Mouse (Mus musculus) intestine, embryonic 14.5 days (tissue): Measurements from ENCODE around the gene Pde1c. TPM values are rescaled to one million over a fixed set of nuclear protein-coding genes. Genes with fewer than 3 reads are reported as not detected.

Source experiments
- ATAC-seq: fragments of 200-750 bp; cut with Nextera tagmentation; replicated peaks from 2 replicates; pipeline ENCODE4 v1.8.0; 2017; ENCODE audit warnings: low read depth, moderate number of reproducible peaks, moderate TSS enrichment, moderate library complexity; ENCODE audit not compliant: low FRiP score, low TSS enrichment
- DNase-seq: peaks from one replicate; pipeline ENCODE4 v3.0.0-alpha.2; 2018; ENCODE audit warnings: low spot score
- H3K27ac ChIP-seq: fragments of 300-500 bp; sonication (generic); 2 replicates; pipeline ENCODE4 v1.5.1; 2014; ENCODE audit warnings: low read depth, mild to moderate bottlenecking, control low read depth
- H3K27me3 ChIP-seq: fragments of 300-500 bp; sonication (generic); replicated peaks from 2 replicates; pipeline ENCODE4 v1.6.1; 2014; ENCODE audit warnings: low read length, control low read depth; ENCODE audit not compliant: control insufficient read depth, insufficient read depth
- H3K36me3 ChIP-seq: fragments of 300-500 bp; sonication (generic); 2 replicates; pipeline ENCODE4 v1.6.1; 2014; ENCODE audit warnings: low read length, control low read depth; ENCODE audit not compliant: control insufficient read depth, insufficient read depth
- H3K4me1 ChIP-seq: fragments of 300-500 bp; sonication (generic); replicated peaks from 2 replicates; pipeline ENCODE4 v1.6.1; 2014; ENCODE audit warnings: low read length, control low read depth, mixed read lengths; ENCODE audit not compliant: control insufficient read depth, insufficient read depth
- H3K4me2 ChIP-seq: fragments of 300-500 bp; sonication (generic); 2 replicates; pipeline ENCODE4 v1.6.1; 2014; ENCODE audit warnings: low read length
- H3K4me3 ChIP-seq: fragments of 300-500 bp; sonication (generic); 2 replicates; pipeline ENCODE4 v1.5.1; 2014; ENCODE audit warnings: low read depth, low read length, control low read depth, mixed read lengths
- H3K9ac ChIP-seq: fragments of 300-500 bp; sonication (generic); 2 replicates; pipeline ENCODE4 v1.6.1; 2014; ENCODE audit warnings: mild to moderate bottlenecking, low read length
- H3K9me3 ChIP-seq: fragments of 300-500 bp; sonication (generic); 2 replicates; pipeline ENCODE4 v1.6.1; 2016; ENCODE audit warnings: low read length, control low read depth; ENCODE audit not compliant: control insufficient read depth
- WGBS: fragments of 180-500 bp; shearing (Covaris S2); extraction: QIAGEN DNeasy Blood & Tissue Kit; methylation state at CpG from one replicate; pipeline ENCODE4 v1.1.7; 2014; 5-methylcytosine and 5-hydroxymethylcytosine counted together
- microRNA-seq: library from miRNA; unstranded; fragments of <30 nt; microRNA quantifications from one replicate; pipeline ENCODE4, GENCODE M21; 2016
- polyA plus RNA-seq: library from polyadenylated mRNA; unstranded; fragments of >200 nt; fragmentation: Nextera tagmentation; extraction: Ambion mirVana; gene quantifications from 2 replicates; pipeline ENCODE4 v1.2.1, GENCODE M21; 2014

The Pde1c gene
- polyA plus RNA-seq, 1 experiment from 2014 or later, result 2.2 TPM

- no peak overlapping the region for H3K27ac ChIP-seq
- 61% methylated on average over 5 of the region's 5 CpGs for WGBS
- no peaks in the 10 kb centered on the region for H3K9me3 ChIP-seq
- H3K9ac ChIP-seq, result no peak overlapping the region
- H3K4me2 ChIP-seq, result no peak overlapping the region
- H3K4me1 ChIP-seq, result no peaks in the 10 kb centered on the region
- ATAC-seq (no peak), DNase-seq (no peak)
- H3K36me3 ChIP-seq, result no peaks in the 10 kb centered on the region
- H3K27me3 ChIP-seq, result no peaks in the 10 kb centered on the region
- H3K4me3 ChIP-seq, result no peak overlapping the region
These were observed 538.9 kb downstream of the Pde1c start for GRCm38 (mm10) chr6:56029986-56030385.

- DNase-seq (no peak), ATAC-seq (no peak)
- H3K27me3 ChIP-seq, result no peaks in the 10 kb centered on the region
These were observed 540.9 kb downstream of the Pde1c start for GRCm38 (mm10) chr6:56027966-56028365.

GRCm38 (mm10) chr6:56027318-56027717 is 541.6 kb downstream of the Pde1c start:
- Histone ChIP-seq H3K4me1 (no peaks in the 10 kb centered on the region), H3K36me3 (no peaks in the 10 kb centered on the region), H3K27ac (no peak overlapping the region), H3K9me3 (no peaks in the 10 kb centered on the region), H3K4me2 (no peak overlapping the region), H3K27me3 (no peaks in the 10 kb centered on the region), H3K4me3 (no peak overlapping the region), H3K9ac (no peak overlapping the region)
- ATAC-seq, result no peak
- no peak for DNase-seq
- 76% methylated on average over 6 of the region's 6 CpGs for WGBS

More at GRCm38 (mm10) chr6:56027966-56028365, 540.9 kb downstream of the Pde1c start:
- Histone ChIP-seq H3K9me3 (no peaks in the 10 kb centered on the region), H3K4me2 (no peak overlapping the region), H3K9ac (no peak overlapping the region), H3K27ac (no peak overlapping the region), H3K4me1 (no peaks in the 10 kb centered on the region), H3K4me3 (no peak overlapping the region), H3K36me3 (no peaks in the 10 kb centered on the region)
- WGBS, result 84% methylated on average over 5 of the region's 5 CpGs

GRCm38 (mm10) chr6:56025533-56025932 is 543.4 kb downstream of the Pde1c start:
- Histone ChIP-seq H3K9ac (no peak overlapping the region), H3K4me3 (no peak overlapping the region), H3K27ac (no peak overlapping the region), H3K36me3 (no peaks in the 10 kb centered on the region), H3K27me3 (no peaks in the 10 kb centered on the region), H3K4me2 (no peak overlapping the region), H3K4me1 (no peaks in the 10 kb centered on the region), H3K9me3 (no peaks in the 10 kb centered on the region)
- no peak for DNase-seq
- ATAC-seq, result no peak
- 67% methylated on average over 2 of the region's 2 CpGs for WGBS

Small RNA genes lying within 50 kb of the gene (microRNA-seq; reads per million reads assigned to microRNA genes)
- gene Gm44413, result not detected

Other genes with a start within 250 kb of the Pde1c start
- gene Lsm5, start 135.6 kb upstream of the Pde1c start, polyA plus RNA-seq, result 146 TPM in 2 replicates
- gene Avl9, start 145.8 kb upstream of the Pde1c start, polyA plus RNA-seq, result 18.2 and 18.8 TPM in 2 replicates
- gene Kbtbd2, start 228.7 kb upstream of the Pde1c start, polyA plus RNA-seq, result 24.5 and 30.4 TPM in 2 replicates